Mouse (Mus musculus) megakaryocyte, embryonic 14.5 days (primary cell): ENCODE measurements around the gene Spaca3. TPM values are rescaled to one million over a fixed set of nuclear protein-coding genes. Genes with fewer than 3 reads are reported as not detected.

Experiments used
- H3K27me3 ChIP-seq: replicated peaks from 2 replicates; pipeline ENCODE3; 2012; ENCODE audit warnings: inconsistent platforms
- H3K36me3 ChIP-seq: replicated peaks from 2 replicates; pipeline ENCODE3; 2012; ENCODE audit warnings: low read length, inconsistent platforms, mixed read lengths
- H3K4me1 ChIP-seq: 2 replicates; pipeline ENCODE4 v1.6.1; 2012; ENCODE audit warnings: inconsistent platforms
- H3K4me3 ChIP-seq: replicated peaks from 2 replicates; pipeline ENCODE3; 2012; ENCODE audit warnings: moderate library complexity, mild to moderate bottlenecking, inconsistent platforms
- H3K9me3 ChIP-seq: 2 replicates; pipeline ENCODE4 v1.6.1; 2012; ENCODE audit warnings: inconsistent platforms
- FLI1 ChIP-seq: IDR thresholded peaks from 2 replicates; pipeline ENCODE4 v1.6.1; 2012; ENCODE audit warnings: low read length, inconsistent platforms, mixed read lengths
- GATA1 ChIP-seq: IDR thresholded peaks from 3 replicates; pipeline ENCODE4 v1.6.1; 2012; ENCODE audit warnings: mixed read lengths, low read length, inconsistent platforms, borderline replicate concordance
- polyA plus RNA-seq: library from polyadenylated mRNA; stranded (reverse); fragments of >175 nt; gene quantifications from 2 replicates; pipeline ENCODE4 v1.2.3, GENCODE M21; 2012; ENCODE audit warnings: low replicate concordance; ENCODE audit not compliant: insufficient read depth

Gene Spaca3
- polyA plus RNA-seq, 1 experiment = not detected

DNA sequence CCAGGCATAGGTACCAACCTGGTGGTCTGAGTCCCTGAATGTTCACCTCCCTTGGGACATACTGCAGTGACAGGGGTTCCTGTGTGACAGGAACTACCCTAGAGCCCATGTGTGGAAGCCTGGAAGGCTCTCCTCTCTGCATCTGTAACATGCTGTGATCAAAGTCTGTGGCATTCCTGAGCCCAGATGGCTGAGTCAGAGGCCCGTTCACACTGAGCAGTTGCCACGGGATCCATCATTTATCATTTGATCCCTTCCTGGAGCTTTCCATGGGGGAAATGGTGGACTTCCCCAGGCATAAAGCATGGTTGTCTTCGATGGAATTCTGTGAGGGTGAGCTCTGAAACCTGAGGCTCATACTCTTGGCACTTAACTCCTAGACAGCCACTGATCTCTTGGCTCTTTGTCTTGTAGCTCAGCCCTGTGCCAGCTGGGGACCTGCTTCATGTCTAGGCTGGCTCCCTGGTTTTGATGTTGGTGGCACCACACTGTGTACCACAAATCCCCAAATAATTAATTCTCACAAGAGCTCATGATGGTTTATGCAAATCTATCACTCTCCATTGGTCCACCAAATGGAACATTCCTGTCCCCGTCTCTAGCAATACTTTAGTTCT, 55.4 kb downstream of the Spaca3 start:
- Histone ChIP-seq H3K9me3 (peaks cover 8% of the 10 kb centered on the region; the same call in 1 of the 2 replicates), H3K4me1 (no peaks in the 10 kb centered on the region)

More for the DNA sequence above, 55.4 kb downstream of the Spaca3 start:
- H3K36me3 ChIP-seq = no peaks in the 10 kb centered on the region
- no peaks in the 10 kb centered on the region for H3K27me3 ChIP-seq
- TF ChIP-seq GATA1 (no peak), FLI1 (no peak)
- H3K4me3 ChIP-seq = no peak overlapping the region

Other genes starting within 250 kb of the Spaca3 start
- 1.1 TPM in 1 of 2 replicates, not detected in the other for gene Myo1d, start 78.3 kb upstream of the Spaca3 start, polyA plus RNA-seq
- not detected in 2 replicates for gene Tmem98, start 48.2 kb upstream of the Spaca3 start, polyA plus RNA-seq